Mouse (Mus musculus) cerebellum, adult 2 months (tissue): ENCODE measurements around the gene Ddx10. TPM values are rescaled to one million over a fixed set of nuclear protein-coding genes. Genes with fewer than 3 reads are reported as not detected.

Experiments
- DNase-seq, 2 experiments: peaks; one replicate each; pipeline ENCODE4 v3.0.0; 2021
- H3K27ac ChIP-seq: fragments of 200-500 bp; 2 replicates; pipeline ENCODE4 v1.5.1; 2012; ENCODE audit warnings: low read length, control low read depth, inconsistent platforms; ENCODE audit not compliant: insufficient read depth
- H3K27me3 ChIP-seq: fragments of 200-500 bp; 2 replicates; pipeline ENCODE4 v1.6.1; 2012; ENCODE audit warnings: inconsistent platforms, mild to moderate bottlenecking, low read length, moderate library complexity; ENCODE audit not compliant: control insufficient read depth, insufficient read depth
- H3K4me1 ChIP-seq: fragments of 200-500 bp; 2 replicates; pipeline ENCODE4 v1.6.1; 2011; ENCODE audit warnings: low read length; ENCODE audit not compliant: control insufficient read depth, insufficient read depth
- H3K4me3 ChIP-seq: fragments of 200-500 bp; replicated peaks from 2 replicates; pipeline ENCODE3; 2011; ENCODE audit warnings: mild to moderate bottlenecking, low read depth, low read length, control low read depth; ENCODE audit not compliant: insufficient read depth
- CTCF ChIP-seq: fragments of 200-500 bp; IDR thresholded peaks from 2 replicates; pipeline ENCODE4 v1.5.1; 2011; ENCODE audit warnings: low read depth, mild to moderate bottlenecking, control low read depth, low read length, moderate library complexity, borderline replicate concordance; ENCODE audit not compliant: insufficient read depth
- POLR2A ChIP-seq: fragments of 200-500 bp; IDR thresholded peaks from 2 replicates; pipeline ENCODE4 v1.6.1; 2011; ENCODE audit warnings: low read length, control low read depth, borderline replicate concordance; ENCODE audit not compliant: insufficient read depth
- WGBS: fragments of 180-500 bp; shearing (Covaris S2); methylation state at CpG from one replicate; pipeline ENCODE4 v1.1.7; 2018; 5-methylcytosine and 5-hydroxymethylcytosine counted together
- polyA plus RNA-seq: library from polyadenylated mRNA; depleted of rRNA; stranded (reverse); fragments of >200 nt; gene quantifications from 2 replicates; pipeline ENCODE4 v1.2.3, GENCODE M21; 2012; rRNA removed

The Ddx10 gene
- polyA plus RNA-seq, 1 experiment = 10.0 TPM

DNA sequence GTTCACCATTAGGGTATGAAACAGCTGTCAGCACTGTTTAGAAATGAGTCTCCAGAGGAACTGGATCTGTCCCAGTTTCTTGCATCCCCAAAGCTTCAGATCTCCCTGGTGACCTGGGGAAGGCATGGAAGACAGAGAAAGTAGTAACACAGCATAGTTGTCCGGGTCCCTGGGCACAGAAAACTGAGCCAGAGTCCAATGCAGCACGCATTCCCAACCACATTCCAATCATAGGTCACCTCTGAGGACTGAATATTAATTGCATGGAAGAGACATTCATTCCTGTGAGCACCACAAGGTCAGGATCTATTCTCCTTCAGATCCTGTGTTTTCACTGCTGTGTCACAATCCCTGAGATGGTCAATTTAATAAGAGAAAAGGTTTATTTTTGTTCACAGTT lies 182.8 kb downstream of the Ddx10 start:
- WGBS = 36% methylated on average over 2 of the region's 2 CpGs
- Histone ChIP-seq H3K27me3 (no peaks in the 10 kb centered on the region), H3K4me1 (no peaks in the 10 kb centered on the region), H3K27ac (no peak overlapping the region), H3K4me3 (no peak overlapping the region)
- no peak for TF ChIP-seq POLR2A
- no peak for TF ChIP-seq CTCF
- DNase-seq = no peak

DNA sequence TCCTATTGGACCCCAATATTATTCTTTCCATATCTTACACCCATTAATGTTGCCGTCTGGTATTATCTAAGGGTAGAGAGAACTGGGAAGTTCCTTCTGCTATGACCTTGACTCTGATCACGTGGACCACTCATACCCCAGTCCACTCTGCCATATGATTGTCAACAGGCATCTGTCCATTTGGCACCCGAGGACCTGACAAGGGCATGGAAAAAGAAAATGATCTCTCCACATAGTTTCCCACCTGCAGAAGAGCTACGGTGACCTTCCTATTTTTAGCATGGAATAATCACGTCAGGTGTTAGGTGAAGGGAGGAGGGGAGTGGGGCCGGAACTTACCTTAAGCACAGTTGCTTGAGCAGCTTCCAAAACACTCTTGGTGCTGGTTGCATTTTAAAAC lies 183.3 kb downstream of the Ddx10 start:
- Histone ChIP-seq H3K27me3 (no peaks in the 10 kb centered on the region), H3K27ac (no peak overlapping the region), H3K4me3 (no peak overlapping the region), H3K4me1 (no peaks in the 10 kb centered on the region)
- TF ChIP-seq CTCF (no peak), POLR2A (no peak)
- WGBS = 37% methylated on average over 6 of the region's 6 CpGs
- DNase-seq = no peak

DNA sequence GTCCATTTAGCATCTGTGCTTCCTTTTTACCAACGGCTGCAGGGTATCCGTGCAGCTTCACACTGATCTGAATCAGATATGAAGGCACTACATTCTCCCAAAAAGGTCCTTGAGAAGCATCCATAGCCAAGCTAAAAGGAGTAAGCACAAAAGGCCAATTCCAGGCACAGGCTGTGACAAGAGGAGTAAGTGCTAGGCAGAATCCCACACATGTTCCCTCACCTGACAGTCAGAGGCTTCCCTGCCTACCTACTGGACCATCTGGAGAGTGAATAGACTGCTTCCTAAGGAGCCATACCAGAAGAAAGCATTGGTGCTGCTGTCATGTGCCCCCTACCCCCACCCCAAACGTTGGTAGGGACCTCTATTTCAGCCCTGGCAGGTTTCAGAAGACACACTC lies 192.5 kb downstream of the Ddx10 start:
- H3K27me3 ChIP-seq = no peaks in the 10 kb centered on the region
- no peak overlapping the region for H3K4me3 ChIP-seq
- whole genome bisulfite sequencing = 67% methylated on average over 3 of the region's 3 CpGs
- no peak for DNase-seq
- TF ChIP-seq CTCF (no peak), POLR2A (no peak)
- H3K4me1 ChIP-seq = no peaks in the 10 kb centered on the region
- no peak overlapping the region for H3K27ac ChIP-seq

Other genes with a start within 250 kb of the Ddx10 start
- 25.2 and 32.7 TPM in 2 replicates for gene Exph5, start 53.6 kb upstream of the Ddx10 start, polyA plus RNA-seq
- gene Kdelc2, start 136.0 kb upstream of the Ddx10 start, polyA plus RNA-seq = 3.0 and 3.5 TPM in 2 replicates
- gene 4930550C14Rik, start 154.3 kb upstream of the Ddx10 start, polyA plus RNA-seq = 0.54 and 0.81 TPM in 2 replicates